Mouse (Mus musculus) cerebellum, adult 2 months (tissue): ENCODE data around the gene Pgm5.

ENCODE experiments used
- CTCF ChIP-seq: fragments of 200-500 bp; IDR thresholded peaks from 2 replicates; pipeline ENCODE4 v1.5.1; 2011; ENCODE audit warnings: low read depth, mild to moderate bottlenecking, control low read depth, low read length, moderate library complexity, borderline replicate concordance; ENCODE audit not compliant: insufficient read depth
- POLR2A ChIP-seq: fragments of 200-500 bp; IDR thresholded peaks from 2 replicates; pipeline ENCODE4 v1.6.1; 2011; ENCODE audit warnings: low read length, control low read depth, borderline replicate concordance; ENCODE audit not compliant: insufficient read depth

DNA sequence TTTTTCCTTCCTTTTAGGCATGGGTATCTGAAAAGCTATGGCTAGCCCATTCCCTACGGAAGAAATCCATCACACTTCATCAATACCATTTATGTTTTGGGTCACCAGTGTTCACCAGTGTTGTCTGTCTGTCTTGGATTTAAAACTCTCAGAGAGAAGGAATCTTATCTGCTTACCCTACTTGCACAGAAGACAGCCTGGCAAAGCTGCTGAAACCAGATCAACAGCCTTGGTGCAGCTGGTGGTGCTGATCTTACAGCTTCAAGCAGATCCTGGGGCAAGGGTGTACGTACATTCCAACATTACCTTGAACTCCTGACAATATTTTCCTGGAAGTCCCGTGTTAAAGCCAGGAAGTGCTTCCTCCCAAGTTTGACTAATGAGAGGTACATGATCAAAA is 55.6 kb downstream of the Pgm5 start:
- TF ChIP-seq CTCF, result no peak
- TF ChIP-seq POLR2A, result no peak
